Mouse (Mus musculus): ENCODE results near the gene 4921517D22Rik.

The 4921517D22Rik gene

DNA sequence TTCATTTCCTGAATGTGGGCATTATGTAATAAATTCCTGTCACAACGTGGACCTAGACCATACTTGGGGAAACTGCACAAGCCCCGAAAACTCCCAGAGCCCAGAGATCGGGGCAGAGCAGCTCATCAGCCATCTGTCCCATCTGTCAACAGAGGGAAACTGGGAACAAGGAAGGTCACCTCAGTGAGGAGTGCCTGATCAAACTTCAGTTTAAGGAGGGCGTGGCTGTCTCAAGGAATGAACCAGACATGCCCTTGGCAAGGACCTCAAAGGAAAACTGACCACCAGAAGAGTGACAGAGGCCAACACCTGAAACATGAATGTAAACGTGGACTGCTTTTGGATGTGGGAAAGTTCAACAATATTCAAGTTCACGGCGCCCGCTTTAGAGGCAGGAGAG lies 32.5 kb downstream of the 4921517D22Rik start:
- no peak for DNase-seq (ENCODE audit: low spot score in 2 of 2)

GRCm38 (mm10) chr13:59660371-59660770 lies 33.5 kb downstream of the 4921517D22Rik start:
- DNase-seq (ENCODE audit: low spot score in 2 of 2), result no peak

GRCm38 (mm10) chr13:59657781-59658180 lies 36.1 kb downstream of the 4921517D22Rik start:
- DNase-seq (ENCODE audit: low spot score in 2 of 2), result no peak

GRCm38 (mm10) chr13:59656975-59657388 lies 36.9 kb downstream of the 4921517D22Rik start:
- no peak for DNase-seq (ENCODE audit: low spot score in 2 of 2)

DNA sequence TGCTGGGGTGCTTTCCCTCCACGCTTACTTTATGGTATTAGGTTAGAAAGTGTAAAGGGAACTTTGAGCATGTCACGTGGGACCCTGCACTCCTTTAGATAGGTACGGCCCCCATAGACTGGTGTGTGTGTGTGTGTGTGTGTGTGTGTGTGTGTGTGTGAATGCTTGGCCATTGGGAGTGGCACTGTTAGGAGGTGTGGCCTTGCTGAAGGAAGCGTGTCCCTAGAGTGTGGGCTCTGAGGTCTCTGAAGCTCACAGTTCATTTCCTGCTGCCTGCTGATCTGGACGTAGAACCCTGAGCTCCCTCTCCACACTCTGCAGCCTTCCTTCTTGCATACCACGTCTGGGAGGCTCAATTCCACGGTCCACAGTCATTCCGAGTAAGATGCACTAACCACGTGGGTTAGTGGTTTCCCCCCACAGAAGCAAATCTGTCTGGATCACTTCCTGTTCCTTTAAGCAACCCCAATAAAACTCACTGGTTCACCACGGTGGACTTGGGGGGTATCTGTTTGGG lies 37.5 kb downstream of the 4921517D22Rik start:
- no peak for DNase-seq (ENCODE audit: low spot score in 2 of 2)

- DNase-seq (ENCODE audit: low spot score in 2 of 2), result no peak
Measured at GRCm38 (mm10) chr13:59655718-59656315, 38.1 kb downstream of the 4921517D22Rik start.

DNA sequence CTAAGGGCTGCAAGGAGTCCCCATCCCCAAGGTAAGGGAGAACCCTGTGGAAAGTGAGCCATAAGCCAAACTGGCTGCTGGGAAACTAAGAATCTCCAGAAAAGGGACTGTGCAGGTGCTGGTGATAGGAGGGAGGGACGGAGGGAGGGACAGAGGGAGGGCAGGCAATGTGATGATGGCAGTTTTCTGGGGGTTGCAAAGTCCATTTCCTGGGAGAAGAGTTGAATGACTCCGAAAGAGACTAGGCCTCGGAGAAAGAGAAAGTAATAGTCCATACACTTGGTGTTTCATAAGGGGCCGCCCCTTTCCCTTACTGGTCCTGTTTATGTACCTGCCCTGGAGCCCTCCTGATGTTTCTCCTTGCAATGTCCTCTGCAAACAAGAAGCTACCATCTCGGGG lies 39.4 kb downstream of the 4921517D22Rik start:
- no peak for DNase-seq (ENCODE audit: low spot score in 2 of 2)

- DNase-seq (ENCODE audit: low spot score in 2 of 2), result no peak
Measured at GRCm38 (mm10) chr13:59653136-59653535, 40.8 kb downstream of the 4921517D22Rik start.

DNA sequence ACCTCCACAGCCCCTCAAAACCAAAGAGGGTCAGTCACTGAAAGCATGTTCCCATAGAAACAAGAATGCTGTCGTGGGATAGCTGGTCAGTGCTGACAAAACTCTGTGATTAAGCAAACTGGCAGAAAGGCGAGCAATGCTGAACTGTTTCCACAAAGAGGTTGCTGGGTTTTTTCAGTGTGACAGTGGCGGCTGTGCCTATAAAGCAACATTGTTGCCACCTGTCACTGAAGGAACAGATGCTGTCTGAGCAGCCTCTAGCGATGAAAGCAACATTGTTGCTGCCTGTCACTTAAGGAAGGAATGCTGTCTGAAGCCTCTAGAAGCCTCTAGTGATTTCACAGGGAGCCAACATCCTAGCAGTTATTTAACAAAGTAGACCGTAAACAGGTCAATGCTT lies 41.3 kb downstream of the 4921517D22Rik start:
- no peak for DNase-seq (ENCODE audit: low spot score in 2 of 2)

DNA sequence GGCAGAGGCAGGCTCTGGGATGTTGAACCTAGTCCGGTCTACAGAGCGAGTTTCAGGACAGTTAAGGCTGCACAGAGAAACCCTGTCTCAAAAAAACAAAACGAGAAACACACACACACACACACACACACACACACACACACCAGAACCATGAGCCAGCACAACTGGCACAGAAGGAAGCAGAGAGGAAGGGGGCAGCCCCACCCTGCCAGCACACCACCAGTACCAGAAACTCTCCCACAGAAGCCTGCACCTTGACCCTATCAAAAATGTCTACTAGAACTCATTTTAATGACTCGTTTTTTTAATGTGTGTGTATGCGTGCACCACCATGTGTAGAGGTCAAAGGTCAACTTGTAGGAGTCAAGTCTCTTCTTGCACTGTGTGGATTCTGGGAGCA lies 44.1 kb downstream of the 4921517D22Rik start:
- no peak for DNase-seq (ENCODE audit: low spot score in 2 of 2)

- no peak for DNase-seq (ENCODE audit: low spot score in 2 of 2)
Measured at GRCm38 (mm10) chr13:59648598-59648997, 45.3 kb downstream of the 4921517D22Rik start.

DNA sequence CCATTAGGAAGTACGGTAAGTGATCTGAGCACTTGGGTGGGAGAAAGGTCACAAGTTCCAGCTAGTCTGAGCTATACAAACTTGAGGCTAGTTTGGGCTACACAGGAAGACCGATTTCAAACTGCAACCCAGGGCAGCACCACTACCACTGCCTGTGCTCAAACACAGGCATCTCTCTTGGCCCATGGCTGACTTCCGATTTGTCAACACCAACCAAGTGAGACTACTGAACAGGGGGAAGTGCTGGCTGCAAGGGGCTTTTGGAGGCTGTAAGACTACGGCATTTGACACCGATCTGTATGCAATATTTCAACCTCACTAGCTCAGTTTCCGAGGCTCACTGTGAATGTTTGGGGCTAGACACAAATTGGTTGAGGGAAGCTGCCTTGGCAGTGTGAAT lies 46.4 kb downstream of the 4921517D22Rik start:
- DNase-seq (ENCODE audit: low spot score in 2 of 2), result no peak

GRCm38 (mm10) chr13:59646674-59647244 lies 47.1 kb downstream of the 4921517D22Rik start:
- DNase-seq (ENCODE audit: low spot score in 2 of 2), result no peak

GRCm38 (mm10) chr13:59645491-59645890 lies 48.4 kb downstream of the 4921517D22Rik start:
- DNase-seq (ENCODE audit: low spot score in 2 of 2), result no peak

DNA sequence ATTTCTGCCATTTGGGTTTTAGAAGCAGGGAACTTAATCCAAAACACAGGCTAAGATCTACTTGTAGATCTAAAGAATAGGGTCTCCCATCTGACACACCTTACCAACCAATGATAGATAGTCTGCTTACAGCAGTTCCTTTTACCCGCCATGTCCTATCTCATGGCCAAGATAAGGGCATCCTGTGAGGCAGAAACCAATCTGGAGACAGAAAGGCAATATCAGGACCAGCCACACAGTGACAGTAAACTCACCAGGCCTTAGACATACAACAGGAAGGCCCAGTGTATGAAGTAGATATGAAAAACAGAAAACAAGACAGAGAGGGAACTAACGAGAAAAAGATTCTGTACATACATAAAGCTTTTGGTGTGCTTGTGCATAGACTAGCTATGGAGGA lies 51.1 kb downstream of the 4921517D22Rik start:
- no peak for DNase-seq (ENCODE audit: low spot score in 2 of 2)

- no peak for DNase-seq (ENCODE audit: low spot score in 2 of 2)
Measured at GRCm38 (mm10) chr13:59640178-59640440, 53.8 kb downstream of the 4921517D22Rik start.

DNA sequence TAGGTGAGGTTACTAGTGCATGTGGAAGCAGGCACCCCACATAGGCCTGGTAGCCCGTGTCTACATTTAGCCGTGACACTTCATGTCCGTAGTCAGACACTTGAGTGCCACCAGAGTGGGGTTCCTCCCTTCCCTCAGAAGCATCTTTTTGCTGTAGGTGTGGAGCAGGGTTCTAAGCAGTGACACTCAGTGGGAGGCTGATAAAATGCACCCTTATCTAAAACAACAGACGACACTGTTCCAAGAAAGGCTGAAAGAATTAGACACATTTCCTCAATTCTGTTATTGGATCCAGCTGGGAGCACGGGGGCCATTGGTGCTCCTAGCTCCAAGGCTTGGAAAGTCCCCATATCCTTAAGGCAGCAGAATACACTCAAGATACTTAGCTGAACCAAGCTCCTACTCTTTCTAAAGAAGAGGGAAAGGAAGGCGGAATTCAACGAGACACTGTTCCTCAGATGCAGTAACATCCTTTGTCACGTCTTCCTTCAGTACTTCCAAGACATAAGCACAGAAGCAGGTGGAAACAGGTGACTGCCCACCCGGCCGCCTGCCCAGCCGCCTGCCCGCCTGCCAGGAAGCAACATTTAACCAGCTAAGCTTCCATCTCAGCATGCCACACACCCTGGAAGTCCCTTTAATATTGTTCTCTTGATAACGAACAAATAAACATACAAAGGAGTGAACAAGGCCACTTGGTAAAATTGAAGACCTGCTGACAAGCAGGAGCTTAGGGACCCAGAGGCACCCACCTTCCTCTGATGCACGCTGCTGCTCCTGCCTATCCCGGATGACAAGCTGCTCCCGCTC lies 54.3 kb downstream of the 4921517D22Rik start:
- no peak for DNase-seq (ENCODE audit: low spot score in 2 of 2)

GRCm38 (mm10) chr13:59637800-59638199 lies 56.1 kb downstream of the 4921517D22Rik start:
- DNase-seq (ENCODE audit: low spot score in 2 of 2), result no peak

Measured in spleen, postnatal 4 days (tissue).